Mouse (Mus musculus) liver, embryonic 16.5 days (tissue): ENCODE measurements around the gene Rapgef2. TPM values are rescaled to one million over a fixed set of nuclear protein-coding genes. Genes with fewer than 3 reads are reported as not detected.

Experiments used
- ATAC-seq: fragments of 200-750 bp; cut with Nextera tagmentation; 2 replicates; pipeline ENCODE4 v1.8.0; 2017; ENCODE audit warnings: low read depth, mild to moderate bottlenecking, moderate number of reproducible peaks, moderate library complexity
- H3K27ac ChIP-seq: fragments of 300-500 bp; sonication (generic); 2 replicates; pipeline ENCODE4 v1.5.1; 2014; ENCODE audit warnings: mild to moderate bottlenecking, low read length
- H3K27me3 ChIP-seq: fragments of 300-500 bp; sonication (generic); 2 replicates; pipeline ENCODE4 v1.6.1; 2014; ENCODE audit warnings: low read depth, low read length, mixed read lengths; ENCODE audit not compliant: control insufficient read depth, insufficient read depth
- H3K36me3 ChIP-seq: fragments of 300-500 bp; sonication (generic); 2 replicates; pipeline ENCODE4 v1.6.1; 2014; ENCODE audit warnings: mild to moderate bottlenecking; ENCODE audit not compliant: control insufficient read depth, insufficient read depth
- H3K4me1 ChIP-seq: fragments of 300-500 bp; sonication (generic); 2 replicates; pipeline ENCODE4 v1.6.1; 2014; ENCODE audit warnings: low read depth, low read length, mixed read lengths; ENCODE audit not compliant: control insufficient read depth
- H3K4me2 ChIP-seq: fragments of 300-500 bp; sonication (generic); 2 replicates; pipeline ENCODE4 v1.6.1; 2014; ENCODE audit warnings: low read depth, low read length, mixed read lengths
- H3K4me3 ChIP-seq: fragments of 300-500 bp; sonication (generic); 2 replicates; pipeline ENCODE4 v1.5.1; 2014; ENCODE audit warnings: low read depth, mild to moderate bottlenecking, low read length
- H3K9ac ChIP-seq: fragments of 300-500 bp; sonication (generic); 2 replicates; pipeline ENCODE4 v1.6.1; 2014; ENCODE audit warnings: low read depth, low read length
- H3K9me3 ChIP-seq: fragments of 300-500 bp; sonication (generic); replicated peaks from 2 replicates; pipeline ENCODE4 v1.6.1; 2016; ENCODE audit warnings: low read length; ENCODE audit not compliant: control insufficient read depth
- WGBS: fragments of 180-500 bp; shearing (Covaris S2); extraction: QIAGEN DNeasy Blood & Tissue Kit; methylation state at CpG from one replicate; pipeline ENCODE4 v1.1.7; 2014; ENCODE audit not compliant: insufficient replicate concordance; 5-methylcytosine and 5-hydroxymethylcytosine counted together
- polyA plus RNA-seq: library from polyadenylated mRNA; unstranded; fragments of >200 nt; fragmentation: Nextera tagmentation; extraction: Ambion mirVana; gene quantifications from 2 replicates; pipeline ENCODE4 v1.2.1, GENCODE M21; 2015

The Rapgef2 gene
- polyA plus RNA-seq, 1 experiment from 2014 or later: 1.4 TPM

DNA sequence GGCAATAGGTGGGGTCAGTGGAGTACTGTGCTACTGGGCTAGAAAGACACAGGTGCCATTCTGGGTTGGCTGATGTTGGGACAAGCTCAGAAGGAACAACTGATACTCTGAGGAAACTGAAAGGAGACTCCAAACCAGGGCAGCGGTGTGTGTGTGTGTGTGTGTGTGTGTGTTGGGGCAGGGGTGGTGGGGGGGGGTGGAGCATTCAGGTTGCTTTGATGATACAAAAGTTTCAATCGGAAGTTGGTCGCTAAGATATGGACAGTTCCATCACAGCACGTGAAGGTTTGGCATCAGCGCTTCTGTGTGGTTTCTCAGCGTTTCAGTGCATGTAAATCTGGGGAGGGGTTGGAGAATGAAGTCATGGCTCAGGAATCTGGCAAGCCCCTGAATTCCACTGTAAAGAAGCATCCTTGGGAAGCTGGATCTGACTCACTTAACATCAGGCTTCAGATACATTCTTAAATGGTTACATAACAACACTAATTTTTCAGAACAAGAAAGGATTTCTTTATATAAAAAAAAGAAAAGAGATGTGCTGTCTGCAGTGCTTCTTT is 157.2 kb downstream of the Rapgef2 start:
- ATAC-seq: no peak
- H3K4me1 ChIP-seq: no peaks in the 10 kb centered on the region
- 58% methylated on average over 6 of the region's 6 CpGs for WGBS

DNA sequence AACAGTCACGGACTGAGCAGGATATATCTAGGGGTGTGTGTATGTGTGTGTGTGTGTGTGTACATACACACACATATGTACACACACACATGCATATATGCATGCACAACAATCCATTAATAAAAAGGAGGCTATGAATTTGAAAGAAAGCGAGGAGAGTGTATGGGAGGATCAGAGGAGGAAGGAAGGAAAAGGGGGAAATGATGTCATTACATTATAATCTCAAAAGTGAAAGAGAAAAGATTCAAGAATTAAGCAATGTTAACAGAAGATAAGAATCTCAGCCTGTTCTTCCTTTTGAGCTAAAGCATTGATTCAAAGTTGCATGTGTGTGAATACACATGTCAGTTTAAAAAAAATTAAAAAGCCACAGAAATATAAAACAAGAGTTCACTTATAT is 158.5 kb downstream of the Rapgef2 start:
- Histone ChIP-seq H3K27me3 (no peaks in the 10 kb centered on the region), H3K4me2 (no peak overlapping the region), H3K9me3 (no peaks in the 10 kb centered on the region), H3K9ac (no peak overlapping the region), H3K36me3 (no peaks in the 10 kb centered on the region), H3K4me3 (no peak overlapping the region), H3K4me1 (no peaks in the 10 kb centered on the region), H3K27ac (no peak overlapping the region)
- no peak for ATAC-seq
- WGBS: 56% methylated on average over 2 of the region's 2 CpGs

More for the DNA sequence above, 157.2 kb downstream of the Rapgef2 start:
- Histone ChIP-seq H3K9ac (no peak overlapping the region), H3K27ac (no peak overlapping the region), H3K9me3 (no peaks in the 10 kb centered on the region), H3K36me3 (no peaks in the 10 kb centered on the region), H3K4me2 (no peak overlapping the region), H3K27me3 (no peaks in the 10 kb centered on the region), H3K4me3 (no peak overlapping the region)

DNA sequence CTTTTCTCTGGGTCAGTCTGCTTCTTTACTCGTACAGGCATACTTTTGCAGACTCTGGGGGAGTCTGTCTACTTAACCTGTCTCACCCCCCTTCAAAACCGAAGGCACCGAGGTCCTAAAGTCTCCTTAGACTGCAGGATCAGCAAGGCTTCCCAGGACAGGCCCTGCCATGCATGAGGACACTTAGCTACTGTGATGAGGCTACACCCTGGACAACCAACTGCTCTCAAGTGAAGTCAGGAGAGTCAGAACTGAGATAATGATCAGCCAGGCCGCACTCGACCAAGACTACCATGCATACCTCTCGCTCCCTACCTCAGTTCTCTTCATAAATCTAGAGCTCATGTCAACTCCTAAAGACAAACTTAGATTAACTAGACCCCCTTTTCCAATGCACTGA is 159.5 kb downstream of the Rapgef2 start:
- no peak overlapping the region for H3K4me3 ChIP-seq
- no peak for ATAC-seq
- no peaks in the 10 kb centered on the region for H3K4me1 ChIP-seq
- no peaks in the 10 kb centered on the region for H3K9me3 ChIP-seq
- WGBS: 67% methylated on average over 6 of the region's 6 CpGs
- H3K4me2 ChIP-seq: no peak overlapping the region
- H3K27me3 ChIP-seq: no peaks in the 10 kb centered on the region
- no peak overlapping the region for H3K9ac ChIP-seq
- no peak overlapping the region for H3K27ac ChIP-seq
- H3K36me3 ChIP-seq: no peaks in the 10 kb centered on the region

DNA sequence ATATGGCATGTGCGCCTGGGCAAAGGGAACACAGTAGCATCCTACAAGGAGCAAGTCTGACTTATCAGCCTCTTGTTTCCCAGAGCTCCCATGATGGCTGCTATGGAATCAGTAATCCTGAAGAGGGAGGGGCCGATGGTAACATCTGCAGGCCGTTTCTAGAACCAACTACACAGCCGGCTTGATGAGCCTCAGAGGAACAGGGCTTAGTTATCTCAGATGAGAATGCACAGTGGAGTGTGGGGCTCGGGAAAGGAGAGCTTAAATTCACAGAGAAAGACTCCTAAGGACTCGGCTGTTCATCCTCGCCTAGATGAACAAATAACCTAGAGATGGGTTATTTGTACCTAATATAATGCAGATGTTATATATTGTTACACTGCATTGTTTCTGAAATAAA is 164.9 kb downstream of the Rapgef2 start:
- WGBS: 63% methylated on average over 7 of the region's 7 CpGs

DNA sequence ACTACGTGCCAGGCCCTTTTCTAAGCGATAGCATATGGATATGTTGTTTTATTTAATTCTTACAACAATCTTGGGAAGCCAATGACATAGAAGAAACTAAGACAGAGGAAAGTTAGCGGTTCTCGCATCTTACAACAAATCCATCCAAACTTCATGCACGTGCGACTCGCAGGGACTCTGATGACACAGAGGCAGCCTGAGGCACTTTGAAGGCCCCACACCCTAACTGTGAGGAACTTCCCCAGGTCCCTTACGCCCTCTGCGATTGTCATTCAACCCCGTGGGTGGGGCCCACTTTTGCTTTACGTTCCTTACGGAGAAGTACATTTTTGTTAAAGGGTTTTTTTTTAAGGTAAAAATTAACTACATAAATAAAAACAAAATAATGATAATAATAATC is 166.3 kb downstream of the Rapgef2 start:
- Histone ChIP-seq H3K9me3 (no peaks in the 10 kb centered on the region), H3K4me3 (no peak overlapping the region), H3K4me2 (no peak overlapping the region), H3K27me3 (no peaks in the 10 kb centered on the region), H3K4me1 (no peaks in the 10 kb centered on the region), H3K9ac (no peak overlapping the region), H3K27ac (no peak overlapping the region), H3K36me3 (no peaks in the 10 kb centered on the region)
- no peak for ATAC-seq
- WGBS: 77% methylated on average over 12 of the region's 12 CpGs

More for the DNA sequence above, 164.9 kb downstream of the Rapgef2 start:
- no peak for ATAC-seq
- no peaks in the 10 kb centered on the region for H3K36me3 ChIP-seq
- H3K27ac ChIP-seq: no peak overlapping the region
- no peak overlapping the region for H3K9ac ChIP-seq
- H3K4me2 ChIP-seq: no peak overlapping the region
- no peaks in the 10 kb centered on the region for H3K4me1 ChIP-seq
- no peaks in the 10 kb centered on the region for H3K27me3 ChIP-seq
- no peaks in the 10 kb centered on the region for H3K9me3 ChIP-seq
- H3K4me3 ChIP-seq: no peak overlapping the region

DNA sequence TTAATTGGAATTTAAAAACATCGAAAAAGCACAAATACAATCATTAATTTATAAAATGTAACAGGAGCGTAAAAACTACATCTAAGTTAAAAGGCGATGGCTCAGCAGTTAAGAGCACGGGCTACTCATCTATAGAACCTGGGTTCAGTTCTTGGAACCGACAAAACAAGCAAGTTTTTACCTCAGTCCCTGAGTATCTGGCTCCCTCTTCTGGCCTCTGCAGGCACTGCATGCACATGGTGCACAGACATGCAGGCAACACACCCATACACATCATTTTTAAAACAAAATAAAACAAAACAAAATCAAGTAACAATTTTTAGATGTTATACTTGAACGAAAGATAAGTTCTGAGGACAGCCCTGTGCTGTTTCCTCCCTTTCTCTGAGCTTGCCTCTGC is 176.2 kb downstream of the Rapgef2 start:
- no peaks in the 10 kb centered on the region for H3K36me3 ChIP-seq
- no peak overlapping the region for H3K4me2 ChIP-seq
- H3K4me3 ChIP-seq: no peak overlapping the region
- H3K4me1 ChIP-seq: no peaks in the 10 kb centered on the region
- no peak overlapping the region for H3K27ac ChIP-seq
- ATAC-seq: no peak
- WGBS: 59% methylated on average over 6 of the region's 6 CpGs
- no peak overlapping the region for H3K9ac ChIP-seq
- no peaks in the 10 kb centered on the region for H3K27me3 ChIP-seq
- no peaks in the 10 kb centered on the region for H3K9me3 ChIP-seq

DNA sequence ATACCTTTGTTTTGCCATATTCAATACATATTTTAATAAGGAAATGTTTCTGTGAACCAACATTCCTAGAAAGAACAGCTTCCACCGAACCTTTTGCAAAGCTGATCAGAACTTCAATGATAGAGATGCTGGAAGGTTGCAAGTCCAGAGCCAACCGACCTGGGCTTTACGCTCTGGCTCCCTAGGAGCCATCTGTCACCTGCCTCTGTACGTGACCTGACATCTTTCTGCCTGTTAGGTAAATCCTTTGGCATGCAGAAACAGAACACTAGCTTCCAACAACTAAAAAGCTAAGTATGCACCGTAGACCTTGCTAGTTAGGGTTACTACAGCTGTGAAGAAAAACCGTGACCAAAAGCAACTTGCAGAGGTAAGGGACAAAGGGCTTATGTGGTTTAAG is 178.1 kb downstream of the Rapgef2 start:
- H3K9ac ChIP-seq: no peak overlapping the region
- H3K27me3 ChIP-seq: no peaks in the 10 kb centered on the region
- H3K4me1 ChIP-seq: no peaks in the 10 kb centered on the region
- no peaks in the 10 kb centered on the region for H3K9me3 ChIP-seq
- ATAC-seq: no peak
- 66% methylated on average over 6 of the region's 6 CpGs for WGBS
- H3K4me2 ChIP-seq: no peak overlapping the region
- no peaks in the 10 kb centered on the region for H3K36me3 ChIP-seq
- no peak overlapping the region for H3K4me3 ChIP-seq
- H3K27ac ChIP-seq: no peak overlapping the region

DNA sequence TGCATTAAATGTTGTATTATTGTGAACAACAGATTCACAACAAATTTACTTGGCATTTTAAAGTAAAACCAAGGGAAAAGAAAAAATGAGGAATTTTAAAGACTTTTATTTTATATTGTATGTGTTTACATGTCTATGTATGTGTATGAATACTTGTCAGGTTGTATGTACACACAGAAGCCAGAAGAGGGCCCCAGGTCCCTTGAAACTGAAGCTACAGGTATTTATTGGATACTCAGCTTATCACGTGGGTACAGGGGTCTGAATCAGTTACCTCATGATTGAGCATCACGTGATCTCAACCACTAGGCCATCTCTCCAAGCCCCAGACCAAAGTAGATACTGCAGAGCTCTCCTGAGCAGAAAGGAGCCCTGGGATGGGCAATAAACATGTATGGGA is 180.0 kb downstream of the Rapgef2 start:
- WGBS: 42% methylated on average over 2 of the region's 2 CpGs
- no peaks in the 10 kb centered on the region for H3K9me3 ChIP-seq
- H3K36me3 ChIP-seq: no peaks in the 10 kb centered on the region
- no peak for ATAC-seq
- no peaks in the 10 kb centered on the region for H3K27me3 ChIP-seq
- no peaks in the 10 kb centered on the region for H3K4me1 ChIP-seq
- no peak overlapping the region for H3K4me2 ChIP-seq
- H3K27ac ChIP-seq: no peak overlapping the region
- H3K4me3 ChIP-seq: no peak overlapping the region
- H3K9ac ChIP-seq: no peak overlapping the region

DNA sequence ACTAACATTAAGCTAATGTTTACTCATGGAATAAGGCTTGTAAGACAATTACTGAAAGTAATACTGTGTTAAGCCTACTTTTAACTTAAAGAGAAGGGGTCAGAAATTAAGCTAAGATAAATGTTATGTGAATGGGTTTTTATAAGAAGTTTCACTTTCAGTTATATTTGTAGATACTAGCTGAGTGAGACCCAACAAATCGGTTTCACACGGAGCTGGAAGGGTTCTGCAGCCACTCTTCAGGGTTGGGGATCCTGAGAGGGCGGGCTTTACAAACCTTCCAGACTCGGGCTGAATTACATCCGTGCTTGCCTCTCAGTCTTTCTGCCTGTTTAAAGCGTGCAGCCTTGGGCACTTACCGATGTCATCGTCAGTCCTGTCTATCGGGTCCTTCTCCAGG is 182.7 kb downstream of the Rapgef2 start:
- no peak for ATAC-seq
- Histone ChIP-seq H3K9me3 (no peaks in the 10 kb centered on the region), H3K4me2 (no peak overlapping the region), H3K4me3 (no peak overlapping the region), H3K27ac (no peak overlapping the region), H3K9ac (no peak overlapping the region), H3K36me3 (no peaks in the 10 kb centered on the region), H3K4me1 (no peaks in the 10 kb centered on the region), H3K27me3 (no peaks in the 10 kb centered on the region)
- WGBS: 72% methylated on average over 9 of the region's 9 CpGs
